Mouse (Mus musculus) lung, embryonic 16.5 days (tissue): ENCODE data around the gene Stk32c. TPM values are rescaled to one million over a fixed set of nuclear protein-coding genes. Genes with fewer than 3 reads are reported as not detected.

Experiments
- ATAC-seq: fragments of 200-750 bp; cut with Nextera tagmentation; 2 replicates; pipeline ENCODE4 v1.8.0; 2017; ENCODE audit warnings: low read depth, mild to moderate bottlenecking, moderate library complexity
- H3K27ac ChIP-seq: fragments of 300-500 bp; sonication (generic); 2 replicates; pipeline ENCODE4 v1.5.1; 2014; ENCODE audit warnings: mild to moderate bottlenecking, control low read depth, low read length
- H3K27me3 ChIP-seq: fragments of 300-500 bp; sonication (generic); 2 replicates; pipeline ENCODE4 v1.6.1; 2014; ENCODE audit warnings: low read depth, low read length, mixed read lengths; ENCODE audit not compliant: control insufficient read depth, insufficient read depth
- H3K36me3 ChIP-seq: fragments of 300-500 bp; sonication (generic); 2 replicates; pipeline ENCODE4 v1.6.1; 2014; ENCODE audit warnings: low read length; ENCODE audit not compliant: control insufficient read depth, insufficient read depth
- H3K4me1 ChIP-seq: fragments of 300-500 bp; sonication (generic); replicated peaks from 2 replicates; pipeline ENCODE4 v1.6.1; 2014; ENCODE audit warnings: low read length, mixed read lengths; ENCODE audit not compliant: control insufficient read depth, insufficient read depth
- H3K4me2 ChIP-seq: fragments of 300-500 bp; sonication (generic); 2 replicates; pipeline ENCODE4 v1.6.1; 2014; ENCODE audit warnings: low read depth, low read length, control low read depth
- H3K4me3 ChIP-seq: fragments of 300-500 bp; sonication (generic); 2 replicates; pipeline ENCODE4 v1.5.1; 2014; ENCODE audit warnings: mild to moderate bottlenecking, low read length, control low read depth
- H3K9ac ChIP-seq: fragments of 300-500 bp; sonication (generic); 2 replicates; pipeline ENCODE4 v1.6.1; 2014; ENCODE audit warnings: low read length, control low read depth
- H3K9me3 ChIP-seq: fragments of 300-500 bp; sonication (generic); 2 replicates; pipeline ENCODE4 v1.6.1; 2016; ENCODE audit warnings: low read length; ENCODE audit not compliant: control insufficient read depth
- WGBS: fragments of 180-500 bp; shearing (Covaris S2); extraction: QIAGEN DNeasy Blood & Tissue Kit; methylation state at CpG from one replicate; pipeline ENCODE4 v1.1.7; 2014; 5-methylcytosine and 5-hydroxymethylcytosine counted together
- polyA plus RNA-seq: library from polyadenylated mRNA; unstranded; fragments of >200 nt; fragmentation: Nextera tagmentation; extraction: Ambion mirVana; gene quantifications from 2 replicates; pipeline ENCODE4 v1.2.1, GENCODE M21; 2015

Stk32c gene
- polyA plus RNA-seq, 1 experiment from 2014 or later: 0.18 TPM

DNA sequence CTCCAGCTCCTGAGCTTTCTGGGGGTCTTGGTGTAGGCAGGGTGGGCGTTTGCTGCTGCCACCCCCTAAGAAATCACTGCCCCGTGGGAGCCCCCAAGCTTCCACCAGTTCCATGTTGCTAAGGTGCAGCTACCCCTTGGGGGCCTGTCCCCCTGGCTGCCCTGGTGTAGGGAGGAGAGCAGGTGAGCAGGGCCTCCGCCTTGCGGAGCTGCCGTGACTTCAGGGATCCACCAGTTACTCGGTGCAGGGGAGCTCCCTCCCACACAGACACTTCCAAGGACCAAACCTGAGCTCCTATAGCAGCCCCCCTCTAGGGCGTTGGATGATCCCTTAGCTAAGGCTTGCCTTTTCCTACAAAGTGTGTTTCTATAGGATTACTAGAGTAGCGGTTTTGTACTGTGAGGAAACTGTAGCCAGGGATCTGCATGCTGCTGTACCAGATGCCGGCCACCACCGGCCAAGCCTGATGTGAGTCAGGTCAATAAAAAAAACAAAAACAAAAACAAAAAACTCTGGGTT, 111.8 kb downstream of the Stk32c start:
- H3K36me3 ChIP-seq: no peaks in the 10 kb centered on the region

DNA sequence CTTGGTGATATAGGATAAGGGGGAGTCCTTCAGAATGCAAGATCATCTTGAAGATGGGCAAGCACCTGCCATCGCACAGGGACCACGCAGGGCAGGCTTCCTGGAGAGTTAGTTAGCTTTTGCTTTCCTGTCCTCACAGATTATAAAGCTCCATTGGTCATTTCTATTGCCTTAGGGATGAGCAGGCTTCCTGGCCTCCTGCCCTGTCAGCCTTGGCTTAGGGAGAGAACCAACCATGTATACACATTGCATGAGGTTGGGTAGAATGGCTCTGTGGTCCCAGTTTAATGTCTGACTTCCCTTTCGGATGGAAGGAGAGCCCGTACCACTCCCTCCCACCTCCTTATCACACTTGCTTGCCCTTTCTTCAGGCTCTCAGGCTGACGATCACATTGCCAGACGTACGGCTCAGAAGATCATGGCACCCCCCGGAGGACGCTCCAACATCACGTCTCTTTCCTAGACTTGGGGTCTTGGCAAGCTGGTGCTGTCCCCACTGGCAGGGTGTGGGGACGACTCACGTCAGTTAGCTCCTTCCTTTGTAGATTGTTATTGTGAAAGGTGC, 112.5 kb downstream of the Stk32c start:
- H3K36me3 ChIP-seq: no peaks in the 10 kb centered on the region
- no peaks in the 10 kb centered on the region for H3K4me1 ChIP-seq
- no peak overlapping the region for H3K4me2 ChIP-seq
- H3K27me3 ChIP-seq: no peaks in the 10 kb centered on the region
- H3K9me3 ChIP-seq: no peaks in the 10 kb centered on the region
- H3K4me3 ChIP-seq: no peak overlapping the region
- no peak for ATAC-seq
- H3K27ac ChIP-seq: no peak overlapping the region
- WGBS: 57% methylated on average over 12 of the region's 12 CpGs
- no peak overlapping the region for H3K9ac ChIP-seq

More for the DNA sequence above, 111.8 kb downstream of the Stk32c start:
- 78% methylated on average over 10 of the region's 10 CpGs for WGBS
- Histone ChIP-seq H3K27ac (no peak overlapping the region), H3K4me2 (no peak overlapping the region), H3K4me1 (no peaks in the 10 kb centered on the region), H3K9ac (no peak overlapping the region), H3K27me3 (no peaks in the 10 kb centered on the region), H3K9me3 (no peaks in the 10 kb centered on the region), H3K4me3 (no peak overlapping the region)
- ATAC-seq: no peak

DNA sequence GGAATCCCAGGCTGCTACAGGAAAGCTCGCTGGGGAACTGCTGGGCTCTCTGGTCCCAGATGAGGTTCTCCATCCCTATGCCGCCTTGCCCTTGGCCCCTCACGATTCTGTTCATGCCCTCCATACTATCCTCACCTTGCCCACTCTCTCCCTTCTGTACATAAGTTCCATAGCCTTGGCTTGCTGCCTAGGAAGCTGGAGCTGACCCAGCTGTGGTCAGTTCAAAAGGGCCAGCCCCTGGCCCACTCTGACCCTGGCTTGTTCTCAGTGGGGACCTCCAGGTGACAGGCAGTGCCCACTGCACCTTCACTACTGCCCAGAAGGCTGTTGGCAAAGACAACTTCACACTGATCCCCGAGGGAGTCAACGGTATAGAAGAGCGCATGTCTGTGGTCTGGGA, 116.7 kb downstream of the Stk32c start:
- Histone ChIP-seq H3K4me1 (no peaks in the 10 kb centered on the region), H3K9ac (no peak overlapping the region), H3K27me3 (no peaks in the 10 kb centered on the region), H3K4me3 (no peak overlapping the region), H3K4me2 (no peak overlapping the region), H3K36me3 (no peaks in the 10 kb centered on the region), H3K9me3 (no peaks in the 10 kb centered on the region), H3K27ac (no peak overlapping the region)
- no peak for ATAC-seq
- WGBS: 85% methylated on average over 6 of the region's 6 CpGs

DNA sequence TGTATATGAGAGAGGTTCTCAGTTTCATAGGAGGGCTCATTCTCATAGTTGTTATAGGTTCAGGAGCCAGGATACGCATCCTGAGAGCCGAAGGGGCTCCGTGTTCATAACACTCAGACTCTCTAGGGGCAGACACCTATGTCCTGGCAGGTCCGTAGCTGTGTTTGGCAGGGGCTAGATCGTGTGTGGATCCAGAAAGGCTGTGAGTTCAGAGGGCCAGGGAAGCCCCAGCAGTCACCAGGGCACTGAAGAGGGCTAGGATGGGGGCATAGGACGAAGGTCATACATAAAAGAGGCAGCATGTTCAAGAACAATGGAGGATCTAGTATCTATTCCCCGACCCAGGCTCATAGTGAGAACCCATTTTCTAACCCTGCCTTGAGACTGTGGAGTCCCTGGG, 117.8 kb downstream of the Stk32c start:
- ATAC-seq: no peak
- Histone ChIP-seq H3K9ac (no peak overlapping the region), H3K4me2 (no peak overlapping the region), H3K27me3 (no peaks in the 10 kb centered on the region), H3K27ac (no peak overlapping the region), H3K9me3 (no peaks in the 10 kb centered on the region), H3K4me1 (no peaks in the 10 kb centered on the region), H3K36me3 (no peaks in the 10 kb centered on the region), H3K4me3 (no peak overlapping the region)
- WGBS: 84% methylated on average over 7 of the region's 7 CpGs

DNA sequence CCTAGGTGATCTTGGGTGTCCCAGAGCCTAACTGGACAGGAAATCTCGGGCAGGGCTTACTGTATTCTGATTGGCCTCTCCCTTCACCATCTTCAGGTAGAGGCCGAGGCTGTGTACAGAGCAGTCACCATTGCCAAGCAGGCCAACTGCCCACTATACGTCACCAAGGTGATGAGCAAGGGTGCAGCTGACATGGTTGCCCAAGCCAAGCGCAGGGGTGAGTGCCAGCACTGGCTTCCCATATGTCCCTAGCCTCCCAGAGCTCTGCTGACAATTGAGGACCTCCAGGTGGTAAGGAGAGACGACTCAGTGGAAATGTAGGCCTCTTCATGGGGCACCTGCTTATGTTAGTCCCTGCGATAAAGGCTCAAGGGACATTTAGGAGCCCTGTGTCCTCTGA, 118.3 kb downstream of the Stk32c start:
- ATAC-seq: no peak
- H3K4me3 ChIP-seq: no peak overlapping the region
- no peaks in the 10 kb centered on the region for H3K4me1 ChIP-seq
- H3K27ac ChIP-seq: no peak overlapping the region
- no peak overlapping the region for H3K9ac ChIP-seq
- H3K27me3 ChIP-seq: no peaks in the 10 kb centered on the region
- no peaks in the 10 kb centered on the region for H3K36me3 ChIP-seq
- no peak overlapping the region for H3K4me2 ChIP-seq
- 82% methylated on average over 6 of the region's 6 CpGs for WGBS
- H3K9me3 ChIP-seq: no peaks in the 10 kb centered on the region

DNA sequence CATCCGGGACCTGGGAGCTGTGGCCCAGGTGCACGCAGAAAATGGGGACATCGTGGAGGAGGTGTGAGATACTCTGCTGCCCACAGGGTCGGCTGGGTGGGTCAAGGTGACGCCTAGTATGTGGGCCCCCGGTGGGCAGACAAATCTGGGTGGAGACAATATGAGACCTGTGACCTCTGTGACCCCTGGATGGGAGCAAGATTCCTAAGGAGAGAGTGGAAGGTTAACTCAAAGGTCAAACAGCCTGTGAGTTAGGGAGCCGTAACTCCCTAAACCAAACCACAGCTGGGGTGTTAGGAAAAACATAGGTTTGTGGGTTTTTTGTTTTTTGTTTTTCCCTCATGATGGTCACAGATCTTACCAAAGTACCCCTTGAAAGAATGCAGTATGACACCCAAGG, 119.3 kb downstream of the Stk32c start:
- no peak overlapping the region for H3K27ac ChIP-seq
- H3K4me1 ChIP-seq: no peaks in the 10 kb centered on the region
- no peak overlapping the region for H3K9ac ChIP-seq
- no peak for ATAC-seq
- H3K36me3 ChIP-seq: no peaks in the 10 kb centered on the region
- no peaks in the 10 kb centered on the region for H3K9me3 ChIP-seq
- no peak overlapping the region for H3K4me2 ChIP-seq
- no peaks in the 10 kb centered on the region for H3K27me3 ChIP-seq
- no peak overlapping the region for H3K4me3 ChIP-seq
- 85% methylated on average over 7 of the region's 7 CpGs for WGBS

DNA sequence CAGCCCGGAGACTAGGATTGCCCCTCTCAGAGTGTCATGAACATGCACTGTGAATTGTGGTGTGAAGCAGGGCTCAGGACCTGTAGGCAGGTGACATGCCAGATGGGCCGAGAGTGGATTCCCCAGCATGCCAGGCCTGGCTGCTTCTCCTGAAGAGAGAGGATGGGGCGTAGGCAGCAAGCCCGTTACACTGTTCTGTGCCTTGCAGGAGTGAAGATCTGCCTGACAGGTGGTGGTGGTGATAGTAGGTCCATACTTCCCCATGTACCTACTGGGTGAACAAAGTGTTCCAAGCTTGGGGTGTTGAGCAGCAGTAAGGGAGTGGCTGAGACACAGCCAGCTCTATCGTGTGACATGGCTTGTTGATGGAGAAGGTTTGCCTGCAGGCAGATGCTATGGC, 120.0 kb downstream of the Stk32c start:
- H3K36me3 ChIP-seq: no peaks in the 10 kb centered on the region
- no peak overlapping the region for H3K27ac ChIP-seq
- H3K4me1 ChIP-seq: no peaks in the 10 kb centered on the region
- no peak overlapping the region for H3K4me2 ChIP-seq
- no peak overlapping the region for H3K9ac ChIP-seq
- 86% methylated on average over 5 of the region's 5 CpGs for WGBS
- H3K27me3 ChIP-seq: no peaks in the 10 kb centered on the region
- no peak overlapping the region for H3K4me3 ChIP-seq
- no peaks in the 10 kb centered on the region for H3K9me3 ChIP-seq
- ATAC-seq: no peak

DNA sequence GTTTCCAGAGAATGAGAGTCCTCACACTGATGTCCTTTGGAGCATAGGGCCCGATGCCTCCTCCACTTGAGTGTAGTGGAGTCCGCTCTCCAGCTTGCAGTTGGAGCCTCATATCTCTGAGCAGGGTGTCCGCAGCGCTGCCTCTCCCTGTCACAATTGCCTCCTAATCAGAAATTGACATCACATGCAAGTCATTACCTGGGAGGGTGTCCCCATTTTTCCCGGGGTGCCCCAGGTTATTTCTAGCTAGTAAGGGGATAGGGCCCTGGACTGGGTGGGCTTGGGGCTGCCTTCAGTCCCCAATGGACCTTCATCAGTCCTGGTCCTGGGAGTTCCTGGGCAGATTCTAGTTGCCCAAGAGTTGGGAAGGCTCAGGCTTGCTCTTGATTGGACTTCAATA, 120.4 kb downstream of the Stk32c start:
- Histone ChIP-seq H3K27ac (no peak overlapping the region), H3K4me3 (no peak overlapping the region), H3K9me3 (no peaks in the 10 kb centered on the region), H3K4me1 (no peaks in the 10 kb centered on the region), H3K9ac (no peak overlapping the region), H3K4me2 (no peak overlapping the region), H3K27me3 (peaks cover under 1% of the 10 kb centered on the region; the same call in 1 of the 2 replicates), H3K36me3 (no peaks in the 10 kb centered on the region)
- ATAC-seq: no peak
- 94% methylated on average over 5 of the region's 5 CpGs for WGBS

DNA sequence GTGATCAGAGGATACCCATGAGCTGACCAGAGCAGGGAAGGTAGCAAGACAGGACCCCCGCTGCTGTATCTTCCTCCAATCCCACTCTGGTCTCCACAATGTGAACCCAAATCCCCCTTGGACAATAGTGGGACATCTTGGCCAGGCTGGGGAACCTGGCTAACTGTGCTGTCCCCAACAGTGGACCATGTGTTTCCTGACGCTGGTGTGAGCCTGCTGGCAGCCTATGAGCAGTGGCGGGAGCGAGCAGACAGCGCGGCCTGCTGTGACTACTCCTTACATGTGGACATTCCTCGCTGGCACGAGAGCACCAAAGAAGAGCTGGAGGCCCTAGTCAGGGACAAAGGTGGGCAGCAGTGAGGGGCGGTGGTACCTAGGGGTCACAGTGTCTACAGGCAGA, 121.4 kb downstream of the Stk32c start:
- H3K27ac ChIP-seq: no peak overlapping the region
- peaks cover 10% of the 10 kb centered on the region; the same call in 1 of the 2 replicates for H3K27me3 ChIP-seq
- H3K4me1 ChIP-seq: peaks cover 2% of the 10 kb centered on the region
- no peak for ATAC-seq
- no peak overlapping the region for H3K9ac ChIP-seq
- no peaks in the 10 kb centered on the region for H3K36me3 ChIP-seq
- no peak overlapping the region for H3K4me2 ChIP-seq
- H3K4me3 ChIP-seq: no peak overlapping the region
- no peaks in the 10 kb centered on the region for H3K9me3 ChIP-seq
- 87% methylated on average over 9 of the region's 9 CpGs for WGBS
